Mouse (Mus musculus): ENCODE data around the gene Acot7.

DNA sequence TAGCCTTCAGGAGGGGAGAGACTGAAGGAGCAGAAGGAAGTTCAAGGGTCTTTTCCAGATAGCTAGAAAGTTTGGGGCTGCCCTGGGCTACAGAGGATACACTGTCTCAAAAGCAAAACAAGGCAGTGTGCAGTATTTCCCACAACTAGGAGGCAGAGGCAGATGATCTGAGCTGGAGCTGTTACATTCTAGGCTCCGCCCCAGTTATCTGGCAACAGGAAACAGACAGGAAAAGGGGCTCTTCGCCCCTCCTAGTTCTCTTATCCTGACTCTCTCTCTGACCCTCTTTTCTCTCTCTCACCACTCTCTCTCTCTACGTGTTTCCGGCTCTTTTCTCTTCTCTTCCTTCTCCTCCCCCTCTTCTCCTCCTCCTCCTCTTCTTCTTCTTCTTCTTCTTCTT, 118.0 kb downstream of the Acot7 start:
- no peak for TF ChIP-seq CTCF (IDR thresholded peaks at IDR 0.05; ENCODE audit: borderline replicate concordance, extremely low read depth, insufficient read depth, insufficient read length)
- no peak for TF ChIP-seq POLR2A (IDR thresholded peaks at IDR 0.05; ENCODE audit: borderline replicate concordance, extremely low read depth, insufficient read depth, insufficient read length, poor library complexity, severe bottlenecking)
